Mouse (Mus musculus) stomach, postnatal 0 days (tissue): Measurements from ENCODE around the gene Iqcf5.

Experiments used
- CTCF ChIP-seq: IDR thresholded peaks from 2 replicates; pipeline ENCODE4 v1.5.1; 2016; ENCODE audit warnings: antibody characterized with exemption, low read depth, mild to moderate bottlenecking, moderate library complexity
- EP300 ChIP-seq: optimal IDR thresholded peaks from 2 replicates; pipeline ENCODE3; 2016; ENCODE audit warnings: antibody characterized with exemption

DNA sequence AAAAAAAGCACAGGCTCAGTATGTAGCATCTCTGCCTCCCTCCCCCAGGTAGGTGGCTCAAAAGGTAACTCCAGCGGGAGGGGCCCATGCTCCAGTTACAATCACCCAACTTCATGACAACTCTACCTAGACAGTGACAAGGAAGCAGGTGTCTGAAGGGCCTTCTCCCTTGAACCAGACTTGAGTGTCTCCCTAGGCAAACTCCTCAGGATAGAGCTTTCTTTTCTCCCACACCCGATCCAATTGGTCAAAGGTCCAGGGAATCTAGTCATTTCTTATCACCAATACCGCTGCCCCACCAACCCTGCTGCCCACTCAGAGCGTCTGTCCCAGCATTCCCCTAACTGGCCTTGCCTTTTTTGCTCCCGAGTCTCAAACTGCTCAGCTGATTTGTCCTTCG is 47.7 kb upstream of the Iqcf5 start:
- no peak for TF ChIP-seq CTCF
- TF ChIP-seq EP300, result no peak
